Mouse (Mus musculus) stomach, postnatal 0 days (tissue): ENCODE data around the gene Wbp2.

Experiments
- CTCF ChIP-seq: IDR thresholded peaks from 2 replicates; pipeline ENCODE4 v1.5.1; 2016; ENCODE audit warnings: antibody characterized with exemption, low read depth, mild to moderate bottlenecking, moderate library complexity
- EP300 ChIP-seq: optimal IDR thresholded peaks from 2 replicates; pipeline ENCODE3; 2016; ENCODE audit warnings: antibody characterized with exemption

- TF ChIP-seq CTCF (no peak), EP300 (no peak)
Measured at GRCm38 (mm10) chr11:116029086-116029865, 57.5 kb downstream of the Wbp2 start.
